Mouse (Mus musculus) small intestine, adult 2 months (tissue): Measurements from ENCODE around the gene Aanat.

ENCODE experiments used
- CTCF ChIP-seq: fragments of 200-500 bp; IDR thresholded peaks from 2 replicates; pipeline ENCODE4 v1.5.1; 2012; ENCODE audit warnings: low read depth, mild to moderate bottlenecking, control low read depth, inconsistent platforms, low read length, moderate library complexity, mixed read lengths; ENCODE audit not compliant: insufficient replicate concordance, insufficient read length; ENCODE audit errors: extremely low read depth
- POLR2A ChIP-seq: fragments of 200-500 bp; IDR thresholded peaks from 2 replicates; pipeline ENCODE4 v1.6.1; 2012; ENCODE audit warnings: low read depth, mild to moderate bottlenecking, control low read depth, inconsistent platforms, low read length, moderate library complexity

DNA sequence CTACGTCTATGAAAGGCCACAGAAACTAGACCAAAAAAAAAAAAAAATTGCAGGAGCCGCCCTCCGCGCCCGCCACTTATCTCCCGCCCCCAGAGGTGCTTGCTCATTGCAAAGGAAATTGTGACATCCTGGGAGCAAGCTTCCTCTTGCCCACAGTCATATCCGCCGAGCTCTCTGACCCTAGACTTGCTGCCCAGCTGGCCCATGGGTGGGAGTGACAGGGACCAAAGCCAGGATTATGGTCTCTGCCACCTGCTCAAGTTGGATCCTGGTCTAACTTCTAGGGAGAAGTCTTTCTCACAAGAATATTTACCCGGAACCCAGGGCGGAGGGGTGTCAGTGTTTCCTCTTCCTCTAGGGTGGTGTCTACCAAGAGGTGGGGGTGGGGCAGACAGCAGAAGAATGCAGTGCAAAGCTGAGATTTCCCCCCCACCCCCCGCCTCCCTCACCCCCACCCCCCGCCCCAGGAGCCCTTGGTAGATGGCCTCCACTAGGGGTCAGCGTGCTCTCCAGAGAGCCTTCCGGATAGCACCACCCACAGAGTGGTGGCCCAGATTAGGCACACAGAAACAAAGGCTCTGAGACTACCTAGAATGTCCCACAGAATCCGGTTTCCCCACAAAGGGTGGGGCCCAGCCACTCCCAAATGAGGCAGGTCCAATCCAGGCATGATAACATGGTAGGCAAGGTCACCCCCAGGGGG lies 29.7 kb downstream of the Aanat start:
- TF ChIP-seq POLR2A, result no peak
- no peak for TF ChIP-seq CTCF
